Mouse (Mus musculus) neural tube, embryonic 15.5 days (tissue): ENCODE measurements at regions not wholly inside any gene's neighbourhood (a gene's known extent, or its start where the extent isn't known, plus 50 kb on each side); places are given as distances from the start of the nearest gene placed in this dataset.

Source experiments
- ATAC-seq: fragments of 200-750 bp; cut with Nextera tagmentation; 2 replicates; pipeline ENCODE4 v1.8.0; 2017; ENCODE audit warnings: mild to moderate bottlenecking, moderate TSS enrichment, moderate library complexity; ENCODE audit not compliant: low FRiP score
- H3K27ac ChIP-seq: fragments of 300-500 bp; sonication (generic); replicated peaks from 2 replicates; pipeline ENCODE4 v1.5.1; 2015; ENCODE audit warnings: mild to moderate bottlenecking, inconsistent platforms
- H3K27me3 ChIP-seq: fragments of 300-500 bp; sonication (generic); replicated peaks from 2 replicates; pipeline ENCODE4 v1.6.1; 2015; ENCODE audit warnings: inconsistent platforms
- H3K36me3 ChIP-seq: fragments of 300-500 bp; sonication (generic); 2 replicates; pipeline ENCODE4 v1.6.1; 2015; ENCODE audit warnings: inconsistent platforms
- H3K4me1 ChIP-seq: fragments of 300-500 bp; sonication (generic); 2 replicates; pipeline ENCODE4 v1.6.1; 2015; ENCODE audit warnings: inconsistent platforms
- H3K4me2 ChIP-seq: fragments of 300-500 bp; sonication (generic); 2 replicates; pipeline ENCODE4 v1.6.1; 2015; ENCODE audit warnings: inconsistent platforms, mild to moderate bottlenecking, moderate library complexity
- H3K4me3 ChIP-seq: fragments of 300-500 bp; sonication (generic); replicated peaks from 2 replicates; pipeline ENCODE4 v1.5.1; 2015; ENCODE audit warnings: mild to moderate bottlenecking, inconsistent platforms
- H3K9ac ChIP-seq: fragments of 300-500 bp; sonication (generic); replicated peaks from 2 replicates; pipeline ENCODE4 v1.6.1; 2015; ENCODE audit warnings: mild to moderate bottlenecking, inconsistent platforms
- H3K9me3 ChIP-seq: fragments of 300-500 bp; sonication (generic); replicated peaks from 2 replicates; pipeline ENCODE4 v1.6.1; 2016; ENCODE audit warnings: inconsistent platforms
- WGBS: fragments of 180-500 bp; shearing (Covaris S2); methylation state at CpG from one replicate; pipeline ENCODE4 v1.1.7; 2015; ENCODE audit warnings: mixed read lengths; 5-methylcytosine and 5-hydroxymethylcytosine counted together

DNA sequence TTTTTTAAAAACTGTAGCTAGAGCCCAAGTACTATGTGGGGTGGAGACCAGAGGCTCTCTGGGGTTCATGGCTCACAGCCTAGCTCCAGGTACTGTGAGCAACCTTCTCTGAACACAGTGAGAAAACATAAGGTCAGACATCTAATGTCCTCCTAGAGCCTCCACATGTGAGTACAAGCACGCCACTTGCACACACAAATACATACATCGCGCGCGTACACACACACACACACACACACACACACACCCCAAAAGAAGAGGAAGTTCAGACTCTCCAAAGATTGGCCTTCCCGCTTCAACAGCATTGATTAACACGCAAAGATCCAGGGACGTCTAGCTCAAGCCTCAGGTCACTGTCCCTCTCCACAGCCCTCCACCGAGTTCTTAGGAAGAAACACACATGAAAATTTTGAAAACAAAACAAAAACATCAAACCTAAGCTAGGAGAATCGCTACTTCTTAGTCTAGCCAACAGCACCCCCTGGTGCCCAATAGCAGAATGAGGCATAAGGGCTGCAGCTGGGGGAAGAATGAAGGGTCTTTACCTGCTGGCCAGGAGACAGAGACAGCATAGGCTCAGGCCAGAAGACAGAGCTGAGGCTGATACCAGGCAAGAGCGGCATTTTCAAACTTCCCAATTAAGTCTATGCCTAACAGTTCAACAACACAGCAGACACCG is 90.7 kb upstream of the Usp24 start:
- Histone ChIP-seq H3K36me3 (no peaks in the 10 kb centered on the region), H3K4me2 (no peak overlapping the region; the same call in 1 of the 2 replicates), H3K9ac (no peak overlapping the region), H3K27ac (no peak overlapping the region), H3K27me3 (no peaks in the 10 kb centered on the region), H3K4me3 (no peak overlapping the region), H3K9me3 (no peaks in the 10 kb centered on the region), H3K4me1 (peaks cover 11% of the 10 kb centered on the region; the same call in 1 of the 2 replicates)
- WGBS: 56% methylated on average over 12 of the region's 12 CpGs
- ATAC-seq: peak; percentile 70; the same call in 1 of the 2 replicates

DNA sequence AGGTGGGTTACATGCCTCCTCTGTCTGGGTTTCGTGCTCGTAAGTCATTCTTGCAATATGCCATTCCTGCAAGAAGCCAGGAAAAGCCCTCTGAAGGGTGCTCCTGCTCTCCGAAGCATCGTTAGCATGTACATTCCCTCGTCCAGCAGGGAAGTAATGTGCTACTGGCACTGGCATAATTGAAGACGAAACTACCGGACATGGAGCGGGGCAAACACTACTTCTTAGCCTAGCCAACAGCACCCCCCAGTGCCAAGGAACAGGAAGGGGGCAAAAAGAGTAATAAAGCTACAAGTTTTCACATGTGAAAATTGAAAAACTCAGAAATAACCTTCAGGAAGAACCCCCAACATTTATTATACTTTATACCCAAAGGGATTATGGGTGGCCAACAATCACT is 88.6 kb upstream of the Usp24 start:
- 67% methylated on average over 8 of the region's 8 CpGs for WGBS
- no peak overlapping the region for H3K9ac ChIP-seq

DNA sequence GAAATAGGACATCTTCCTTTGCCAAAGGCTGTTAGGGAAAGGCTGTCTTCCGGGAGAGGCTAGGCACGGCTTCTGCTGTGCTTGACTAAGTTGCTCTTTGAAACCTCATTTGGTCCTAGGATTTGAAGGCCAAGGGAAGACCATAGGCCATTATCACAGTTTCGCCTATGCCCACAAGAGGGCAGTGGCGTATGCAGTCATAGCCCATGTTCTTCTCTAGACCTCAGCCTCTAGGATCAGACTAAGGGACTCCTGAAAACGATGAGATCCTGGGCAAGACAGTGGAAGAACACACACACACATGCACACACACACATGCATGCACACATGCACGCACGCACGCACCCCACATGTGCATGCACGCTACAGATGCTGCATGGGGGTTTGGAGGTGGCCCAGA is 87.5 kb upstream of the Usp24 start:
- H3K27me3 ChIP-seq: no peaks in the 10 kb centered on the region
- no peaks in the 10 kb centered on the region for H3K9me3 ChIP-seq
- no peak overlapping the region for H3K4me3 ChIP-seq
- H3K27ac ChIP-seq: no peak overlapping the region
- 0 out of 2 replicates have a peak, but pooled peaks cover 7% of the 10 kb centered on the region for H3K4me1 ChIP-seq
- WGBS: 40% methylated on average over 9 of the region's 9 CpGs
- H3K4me2 ChIP-seq: no peak overlapping the region
- peak; percentile 66; the same call in 1 of the 2 replicates for ATAC-seq
- no peaks in the 10 kb centered on the region for H3K36me3 ChIP-seq
- no peak overlapping the region for H3K9ac ChIP-seq

More for the DNA sequence above, 88.6 kb upstream of the Usp24 start:
- no peaks in the 10 kb centered on the region for H3K9me3 ChIP-seq
- 0 out of 2 replicates have a peak, but pooled peaks cover 7% of the 10 kb centered on the region for H3K4me1 ChIP-seq
- H3K27me3 ChIP-seq: no peaks in the 10 kb centered on the region
- H3K4me3 ChIP-seq: no peak overlapping the region
- H3K4me2 ChIP-seq: no peak overlapping the region
- H3K36me3 ChIP-seq: no peaks in the 10 kb centered on the region
- H3K27ac ChIP-seq: no peak overlapping the region
- ATAC-seq: no peak

DNA sequence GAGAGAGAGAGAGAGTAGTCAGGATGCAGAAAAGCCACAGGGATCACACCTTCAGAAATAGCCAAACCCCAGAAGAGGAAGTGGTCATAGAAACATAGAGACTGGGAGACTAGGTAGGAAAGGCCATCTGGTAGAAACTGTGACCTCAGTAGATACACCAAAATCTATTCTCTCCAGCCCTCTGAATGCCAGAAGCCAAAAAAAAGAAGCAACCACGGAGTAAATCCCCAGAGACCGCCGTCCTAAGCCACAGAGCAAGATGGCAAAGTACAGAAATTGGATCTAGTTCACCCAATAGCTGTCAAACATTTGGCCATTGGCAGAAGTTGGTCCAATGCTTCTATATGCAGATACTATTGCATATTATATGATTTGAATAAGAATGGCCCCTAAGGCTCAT is 86.5 kb upstream of the Usp24 start:
- no peak overlapping the region for H3K27ac ChIP-seq
- H3K4me1 ChIP-seq: 0 out of 2 replicates have a peak, but pooled peaks cover 7% of the 10 kb centered on the region
- H3K27me3 ChIP-seq: no peaks in the 10 kb centered on the region
- no peak overlapping the region for H3K4me3 ChIP-seq
- WGBS: 80% methylated on average over 3 of the region's 3 CpGs
- ATAC-seq: no peak
- no peak overlapping the region for H3K4me2 ChIP-seq
- H3K9ac ChIP-seq: no peak overlapping the region
- H3K9me3 ChIP-seq: no peaks in the 10 kb centered on the region
- H3K36me3 ChIP-seq: no peaks in the 10 kb centered on the region

DNA sequence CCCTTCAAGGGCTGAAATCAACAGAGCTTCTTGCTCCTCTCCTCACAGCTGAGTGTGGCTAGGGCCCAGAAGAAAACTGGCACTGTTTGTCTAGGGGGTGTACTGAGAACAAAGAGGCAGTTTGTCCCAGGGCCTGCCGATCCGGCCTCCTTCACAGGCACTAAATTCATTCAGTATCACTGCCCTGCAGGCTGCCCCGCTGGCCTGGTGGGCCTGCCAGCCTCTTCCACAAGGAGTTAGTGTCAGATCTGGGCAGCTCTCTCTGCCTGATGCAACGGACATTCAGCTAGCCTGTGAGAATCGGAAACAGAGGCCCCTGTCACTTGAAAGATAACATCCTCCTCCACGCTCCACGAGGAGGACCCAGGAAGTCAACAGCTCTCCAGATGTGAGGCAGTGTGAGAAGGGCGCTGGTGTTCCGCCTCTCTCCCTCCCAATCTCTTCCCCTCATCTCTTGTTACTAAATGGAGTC is 83.5 kb upstream of the Usp24 start:
- H3K27me3 ChIP-seq: no peaks in the 10 kb centered on the region
- H3K4me3 ChIP-seq: no peak overlapping the region
- no peak overlapping the region for H3K4me2 ChIP-seq
- H3K4me1 ChIP-seq: 0 out of 2 replicates have a peak, but pooled peaks cover 3% of the 10 kb centered on the region
- peak; percentile 81; the same call in 1 of the 2 replicates for ATAC-seq
- no peaks in the 10 kb centered on the region for H3K36me3 ChIP-seq
- no peak overlapping the region for H3K9ac ChIP-seq
- no peaks in the 10 kb centered on the region for H3K9me3 ChIP-seq
- peak overlapping the region; percentile 64 for H3K27ac ChIP-seq
- WGBS: 48% methylated on average over 9 of the region's 9 CpGs

DNA sequence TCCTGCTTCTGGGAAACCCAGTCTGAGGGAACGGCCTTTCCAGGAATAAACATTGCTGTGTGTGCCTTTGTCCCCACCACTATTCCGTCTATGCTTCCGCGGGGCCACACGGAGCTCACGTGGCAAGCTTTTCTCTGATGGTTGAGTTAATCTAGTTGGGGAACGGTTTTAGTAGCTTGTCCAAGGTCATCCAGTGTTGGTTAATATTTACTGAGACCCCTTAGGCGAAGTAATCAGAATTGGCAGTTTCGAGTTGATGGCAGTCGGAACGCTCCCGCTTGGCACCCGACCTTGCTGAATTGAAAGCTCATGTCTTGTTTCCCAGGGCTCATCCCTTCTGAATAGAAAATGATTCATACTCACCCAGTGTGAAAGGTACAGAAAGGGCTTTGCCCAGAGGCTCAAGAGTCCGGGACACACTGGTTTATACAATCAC is 71.6 kb upstream of the Usp24 start:
- no peak overlapping the region for H3K4me2 ChIP-seq
- H3K27me3 ChIP-seq: no peaks in the 10 kb centered on the region
- H3K9me3 ChIP-seq: no peaks in the 10 kb centered on the region
- no peak overlapping the region for H3K27ac ChIP-seq
- 88% methylated on average over 14 of the region's 14 CpGs for WGBS
- H3K9ac ChIP-seq: no peak overlapping the region
- no peak for ATAC-seq
- no peaks in the 10 kb centered on the region for H3K36me3 ChIP-seq
- no peaks in the 10 kb centered on the region for H3K4me1 ChIP-seq
- H3K4me3 ChIP-seq: no peak overlapping the region

DNA sequence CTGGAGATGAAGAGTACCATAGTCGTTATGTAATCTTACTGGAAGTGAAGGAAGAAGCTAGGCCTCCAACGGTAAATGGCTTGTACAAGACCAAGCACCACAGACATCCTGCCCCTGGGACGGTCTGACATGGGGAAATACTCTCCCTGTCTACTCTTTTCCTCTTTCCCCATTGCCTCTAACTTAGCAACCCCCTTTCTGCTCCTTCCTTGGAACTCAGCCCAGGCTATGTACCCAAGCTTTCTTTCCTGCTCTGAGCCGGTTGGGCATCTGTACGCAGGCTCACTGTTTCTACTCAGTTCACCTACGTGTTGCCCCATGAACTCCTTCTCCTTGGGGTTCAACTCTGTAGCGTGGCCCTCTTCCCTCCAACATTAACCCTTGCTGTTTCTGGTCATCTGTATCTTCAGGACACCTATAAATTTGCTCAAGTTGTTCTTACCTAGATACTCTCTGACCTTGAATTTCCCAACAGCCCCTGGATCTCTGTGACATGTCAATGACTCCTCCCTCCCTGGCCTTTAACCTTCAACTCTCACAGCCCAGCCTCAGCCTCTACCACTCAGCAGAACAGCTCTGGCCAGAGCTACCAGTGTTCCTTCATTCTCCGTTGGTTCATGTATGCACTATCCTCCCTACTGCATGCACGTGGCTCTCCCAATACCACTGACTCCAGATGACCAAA is 71.0 kb upstream of the Usp24 start:
- H3K4me3 ChIP-seq: no peak overlapping the region
- H3K9ac ChIP-seq: no peak overlapping the region
- no peaks in the 10 kb centered on the region for H3K36me3 ChIP-seq
- no peak overlapping the region for H3K27ac ChIP-seq
- no peaks in the 10 kb centered on the region for H3K9me3 ChIP-seq
- no peaks in the 10 kb centered on the region for H3K27me3 ChIP-seq
- no peaks in the 10 kb centered on the region for H3K4me1 ChIP-seq
- WGBS: 85% methylated on average over 9 of the region's 9 CpGs
- no peak overlapping the region for H3K4me2 ChIP-seq
- ATAC-seq: no peak

DNA sequence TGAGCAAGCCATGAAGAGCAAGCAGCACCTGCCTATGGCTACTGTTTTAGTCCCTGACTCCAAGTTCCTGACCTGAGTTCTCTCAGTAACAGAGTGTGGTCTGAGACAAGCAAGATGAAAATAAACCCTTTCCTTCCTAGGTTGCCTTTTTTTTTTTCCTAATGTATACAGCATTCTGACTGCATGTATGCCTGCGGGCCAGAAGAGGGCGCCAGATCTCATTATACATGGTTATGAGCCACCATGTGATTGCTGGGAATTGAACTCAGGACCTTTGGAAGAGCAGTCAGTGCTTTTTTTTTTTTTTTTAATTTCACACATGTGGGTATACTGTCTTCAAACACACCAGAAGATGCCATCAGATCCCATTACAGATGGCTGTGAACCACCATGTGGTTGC is 69.3 kb upstream of the Usp24 start:
- no peak overlapping the region for H3K4me2 ChIP-seq
- no peak overlapping the region for H3K27ac ChIP-seq
- no peaks in the 10 kb centered on the region for H3K36me3 ChIP-seq
- ATAC-seq: no peak
- H3K27me3 ChIP-seq: no peaks in the 10 kb centered on the region
- no peak overlapping the region for H3K4me3 ChIP-seq
- H3K9ac ChIP-seq: no peak overlapping the region
- no peaks in the 10 kb centered on the region for H3K4me1 ChIP-seq
- H3K9me3 ChIP-seq: no peaks in the 10 kb centered on the region
- WGBS: 80% methylated on average over 2 of the region's 2 CpGs

DNA sequence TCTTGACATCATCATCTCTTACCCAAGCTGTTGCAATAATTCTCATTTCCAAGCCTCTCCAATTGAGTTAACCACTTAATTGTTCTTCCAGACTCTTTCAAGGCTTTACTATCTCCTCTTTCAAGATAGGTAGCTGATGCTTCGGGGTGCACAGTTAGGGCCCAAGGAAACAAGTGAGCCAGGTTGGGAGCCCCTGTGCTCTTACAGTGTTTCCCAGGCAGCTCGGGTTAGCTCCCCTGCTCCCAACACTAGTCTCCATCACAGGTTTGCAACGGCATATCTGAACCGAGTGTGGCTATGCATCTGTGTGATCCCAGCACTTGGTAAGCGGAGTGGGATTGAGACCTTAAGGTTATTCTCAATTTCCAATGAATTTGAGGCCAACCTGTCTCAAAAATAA is 68.6 kb upstream of the Usp24 start:
- H3K9me3 ChIP-seq: no peaks in the 10 kb centered on the region
- 90% methylated on average over 5 of the region's 5 CpGs for WGBS
- no peaks in the 10 kb centered on the region for H3K4me1 ChIP-seq
- H3K36me3 ChIP-seq: no peaks in the 10 kb centered on the region
- no peak for ATAC-seq
- no peak overlapping the region for H3K4me2 ChIP-seq
- no peak overlapping the region for H3K9ac ChIP-seq
- H3K27me3 ChIP-seq: no peaks in the 10 kb centered on the region
- H3K4me3 ChIP-seq: no peak overlapping the region
- H3K27ac ChIP-seq: no peak overlapping the region

DNA sequence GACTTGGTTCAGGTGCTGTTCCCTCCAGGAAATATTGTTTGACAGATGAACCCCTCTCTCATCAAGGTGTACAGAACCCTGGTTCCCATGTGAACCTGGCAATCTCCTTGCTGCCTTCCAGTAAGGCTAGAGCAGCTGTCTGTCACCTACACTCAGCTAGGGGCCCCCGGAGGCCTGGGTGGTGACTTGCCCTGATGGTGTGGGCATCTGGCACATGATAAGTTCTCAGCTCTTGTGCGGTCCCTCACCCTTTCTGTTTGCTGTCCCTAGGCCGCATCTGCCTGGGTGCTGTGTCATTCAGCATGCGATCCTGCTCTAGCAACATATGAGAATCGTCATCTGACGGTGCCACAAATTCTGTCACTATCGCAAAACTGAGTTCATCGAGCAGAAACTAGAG is 67.7 kb upstream of the Usp24 start:
- Histone ChIP-seq H3K9me3 (no peaks in the 10 kb centered on the region), H3K4me3 (no peak overlapping the region), H3K4me1 (no peaks in the 10 kb centered on the region), H3K36me3 (no peaks in the 10 kb centered on the region), H3K27ac (no peak overlapping the region), H3K27me3 (no peaks in the 10 kb centered on the region), H3K4me2 (no peak overlapping the region), H3K9ac (no peak overlapping the region)
- ATAC-seq: no peak
- 96% methylated on average over 8 of the region's 8 CpGs for WGBS

DNA sequence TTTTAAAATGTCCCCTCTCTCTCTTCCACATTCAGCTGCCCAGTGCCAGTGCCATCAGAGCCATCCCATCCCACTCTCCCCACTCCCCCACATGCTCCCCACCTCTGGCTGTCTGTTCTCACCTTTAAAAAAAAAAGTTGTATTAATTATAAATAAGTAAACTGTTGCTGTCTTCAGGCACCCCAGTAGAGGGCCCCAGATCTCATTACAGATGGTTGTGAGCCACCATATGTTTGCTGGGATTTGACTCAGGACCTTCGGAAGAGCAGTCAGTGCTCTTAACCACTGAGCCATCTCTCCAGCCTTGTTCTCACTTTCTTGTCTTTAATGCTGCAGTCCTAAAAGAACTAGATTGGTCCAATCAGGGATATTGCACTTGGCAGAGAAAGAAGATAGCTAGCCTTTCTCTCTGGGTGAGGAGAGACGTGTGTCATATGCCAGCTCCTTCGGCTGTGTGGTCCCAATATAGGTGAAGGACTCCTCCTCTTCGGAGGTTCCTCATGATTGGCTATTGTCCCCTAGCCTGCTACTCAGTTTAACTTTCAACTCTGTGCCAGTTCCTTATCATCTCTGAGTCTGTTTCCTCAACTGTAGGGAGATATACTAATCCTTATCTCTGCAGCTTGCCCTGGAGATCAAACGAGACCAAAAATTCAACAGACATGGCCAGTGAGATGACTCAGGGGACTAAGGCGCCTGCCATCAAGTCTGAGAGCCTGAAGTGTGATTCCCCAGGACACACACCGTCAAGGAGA is 66.8 kb upstream of the Usp24 start:
- Histone ChIP-seq H3K9me3 (no peaks in the 10 kb centered on the region), H3K36me3 (no peaks in the 10 kb centered on the region), H3K4me3 (no peak overlapping the region), H3K27me3 (no peaks in the 10 kb centered on the region), H3K4me1 (no peaks in the 10 kb centered on the region), H3K4me2 (no peak overlapping the region), H3K9ac (no peak overlapping the region), H3K27ac (no peak overlapping the region)
- no peak for ATAC-seq
- WGBS: 88% methylated on average over 7 of the region's 7 CpGs
